Mouse (Mus musculus): ENCODE data around the gene Tgfbr1.

DNA sequence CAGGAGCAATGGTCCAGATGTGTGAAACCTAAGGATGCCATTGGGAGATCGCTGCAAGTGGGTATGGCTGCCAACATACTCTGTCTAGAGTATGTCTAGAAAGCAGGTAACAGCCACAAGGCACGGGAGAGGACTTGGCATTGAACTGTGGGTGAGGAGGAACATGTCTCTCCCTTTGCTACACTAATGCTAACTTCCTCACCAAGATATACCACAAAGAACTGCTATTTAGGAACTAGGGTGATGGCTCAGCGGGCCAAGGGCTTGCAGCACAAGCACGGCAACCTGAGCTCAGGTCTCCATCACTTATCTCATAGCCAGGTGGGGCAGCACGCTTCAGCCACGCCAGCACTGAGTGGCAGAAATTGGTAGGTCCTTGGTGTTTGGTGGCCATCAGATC, 41.6 kb upstream of the Tgfbr1 start:
- TF ChIP-seq GATA1 (IDR thresholded peaks at IDR 0.05; ENCODE audit: borderline replicate concordance, low read length) (no peak), CTCF (IDR thresholded peaks at IDR 0.05; ENCODE audit: low read depth, low read length) (no peak), TAL1 (conservative IDR thresholded peaks at IDR 0.05; ENCODE audit: low read depth, low read length) (no peak), GATA2 (IDR thresholded peaks at IDR 0.05; ENCODE audit: borderline replicate concordance, low read depth, low read length) (no peak)
